Mouse (Mus musculus) CH12.LX (cell line): ENCODE measurements around the gene Mta1. TPM values are rescaled to one million over a fixed set of nuclear protein-coding genes. Genes with fewer than 3 reads are reported as not detected.
A peak's percentile ranks its signal among the peaks of the same experiment; 100 is the strongest.

ENCODE experiments used
- DNase-seq: peaks from one replicate; pipeline ENCODE4 v3.0.0-alpha.2; 2013; ENCODE audit errors: extremely low read depth
- H3K27ac ChIP-seq: 2 replicates; pipeline ENCODE4 v1.5.1; 2012; ENCODE audit warnings: low read depth, mild to moderate bottlenecking, control low read depth, moderate library complexity; ENCODE audit not compliant: insufficient read depth
- H3K27me3 ChIP-seq: replicated peaks from 2 replicates; pipeline ENCODE3; 2012; ENCODE audit warnings: inconsistent platforms
- H3K36me3 ChIP-seq, 2 experiments: replicated peaks in 1 of 2; 2 replicates each; pipeline versions ENCODE3 to v1.6.1; 2012; ENCODE audit warnings: inconsistent platforms in 1 of 2, low read length in 1 of 2, mild to moderate bottlenecking in 1 of 2, mixed read lengths in 1 of 2, moderate library complexity in 1 of 2; ENCODE audit not compliant: control insufficient read depth in 1 of 2, insufficient read depth in 1 of 2
- H3K4me1 ChIP-seq, 2 experiments: 2 replicates each; pipeline ENCODE4 v1.6.1; 2012; ENCODE audit warnings: inconsistent platforms in 1 of 2, moderate library complexity in 1 of 2; ENCODE audit not compliant: insufficient read depth in 2 of 2, control insufficient read depth in 1 of 2
- H3K4me2 ChIP-seq: 2 replicates; pipeline ENCODE4 v1.6.1; 2012; ENCODE audit warnings: low read depth, mild to moderate bottlenecking, control low read depth; ENCODE audit not compliant: poor library complexity, insufficient read depth, severe bottlenecking
- H3K4me3 ChIP-seq, 3 experiments: fragments of 150-350 bp in 1 of 3; sonication (generic) in 1 of 3; replicated peaks in 1 of 3; 2 replicates each; pipeline versions ENCODE3 to v1.5.1; 2011 to 2012; ENCODE audit warnings: low read depth in 2 of 3, low read length in 2 of 3, mild to moderate bottlenecking in 2 of 3, moderate library complexity in 2 of 3, control low read depth in 1 of 3, improper control_type of control experiment in 1 of 3, inconsistent platforms in 1 of 3, mixed read lengths in 1 of 3; ENCODE audit not compliant: poor library complexity in 1 of 3
- H3K79me2 ChIP-seq: replicated peaks from 2 replicates; pipeline ENCODE4 v1.6.1; 2012; ENCODE audit warnings: mild to moderate bottlenecking, moderate library complexity; ENCODE audit not compliant: control insufficient read depth, poor library complexity, insufficient read depth, severe bottlenecking; ENCODE audit errors: extremely low read depth
- H3K9ac ChIP-seq: 2 replicates; pipeline ENCODE4 v1.6.1; 2012; ENCODE audit warnings: low read depth, mild to moderate bottlenecking, control low read depth, moderate library complexity; ENCODE audit not compliant: insufficient read depth
- H3K9me3 ChIP-seq: replicated peaks from 2 replicates; pipeline ENCODE3; 2012; ENCODE audit warnings: low read length, inconsistent platforms, mixed read lengths
- BHLHE40 ChIP-seq: IDR thresholded peaks from 2 replicates; pipeline ENCODE4 v1.6.1; 2011; ENCODE audit warnings: mild to moderate bottlenecking, low read depth, low read length, improper control_type of control experiment
- CHD1 ChIP-seq: IDR thresholded peaks from 2 replicates; pipeline ENCODE4 v1.6.1; 2012; ENCODE audit warnings: low read depth, low read length, improper control_type of control experiment, inconsistent platforms
- E2F4 ChIP-seq: IDR thresholded peaks from 2 replicates; pipeline ENCODE4 v1.6.1; 2011; ENCODE audit warnings: low read depth, low read length, improper control_type of control experiment; ENCODE audit not compliant: insufficient replicate concordance
- ELF1 ChIP-seq: IDR thresholded peaks from 2 replicates; pipeline ENCODE4 v1.6.1; 2014; ENCODE audit warnings: low read depth, mild to moderate bottlenecking, inconsistent platforms, low read length, improper control_type of control experiment
- EP300 ChIP-seq: IDR thresholded peaks from 2 replicates; pipeline ENCODE4 v1.6.1; 2011; ENCODE audit warnings: low read length, improper control_type of control experiment
- GABPA ChIP-seq: IDR thresholded peaks from 2 replicates; pipeline ENCODE4 v1.6.1; 2012; ENCODE audit warnings: low read depth, low read length, improper control_type of control experiment, inconsistent platforms; ENCODE audit not compliant: insufficient replicate concordance
- JUND ChIP-seq: conservative IDR thresholded peaks from 2 replicates; pipeline ENCODE4 v1.6.1; 2011; ENCODE audit warnings: low read depth, low read length, improper control_type of control experiment
- KAT2A ChIP-seq: IDR thresholded peaks from 2 replicates; pipeline ENCODE4 v1.6.1; 2012; ENCODE audit warnings: low read length, improper control_type of control experiment, inconsistent platforms; ENCODE audit not compliant: insufficient replicate concordance
- MAX ChIP-seq: IDR thresholded peaks from 2 replicates; pipeline ENCODE4 v1.6.1; 2011; ENCODE audit warnings: low read length, improper control_type of control experiment
- MAZ ChIP-seq: IDR thresholded peaks from 2 replicates; pipeline ENCODE4 v1.6.1; 2012; ENCODE audit warnings: low read depth, mild to moderate bottlenecking, inconsistent platforms, low read length, improper control_type of control experiment, moderate library complexity
- MEF2A ChIP-seq: IDR thresholded peaks from 2 replicates; pipeline ENCODE4 v1.6.1; 2014; ENCODE audit warnings: low read depth, mild to moderate bottlenecking, inconsistent platforms, low read length, improper control_type of control experiment, borderline replicate concordance
- MXI1 ChIP-seq: IDR thresholded peaks from 2 replicates; pipeline ENCODE4 v1.6.1; 2011; ENCODE audit warnings: mild to moderate bottlenecking, low read depth, low read length, improper control_type of control experiment
- NELFE ChIP-seq: IDR thresholded peaks from 2 replicates; pipeline ENCODE4 v1.6.1; 2011; ENCODE audit warnings: low read depth, low read length, improper control_type of control experiment
- PAX5 ChIP-seq: IDR thresholded peaks from 2 replicates; pipeline ENCODE4 v1.6.1; 2012; ENCODE audit warnings: low read length, inconsistent platforms, mixed read lengths
- RAD21 ChIP-seq: IDR thresholded peaks from 2 replicates; pipeline ENCODE4 v1.6.1; 2011; ENCODE audit warnings: low read depth, mild to moderate bottlenecking, low read length, improper control_type of control experiment, moderate library complexity
- RCOR1 ChIP-seq: conservative IDR thresholded peaks from 2 replicates; pipeline ENCODE4 v1.6.1; 2012; ENCODE audit warnings: low read depth, mild to moderate bottlenecking, inconsistent platforms, low read length, improper control_type of control experiment
- TCF12 ChIP-seq: IDR thresholded peaks from 2 replicates; pipeline ENCODE4 v1.6.1; 2014; ENCODE audit warnings: low read depth, mild to moderate bottlenecking, inconsistent platforms, low read length, improper control_type of control experiment
- UBTF ChIP-seq: IDR thresholded peaks from 2 replicates; pipeline ENCODE4 v1.6.1; 2012; ENCODE audit warnings: low read depth, mild to moderate bottlenecking, inconsistent platforms, low read length, improper control_type of control experiment, moderate library complexity
- USF1 ChIP-seq: IDR thresholded peaks from 2 replicates; pipeline ENCODE4 v1.6.1; 2014; ENCODE audit warnings: low read depth, mild to moderate bottlenecking, inconsistent platforms, low read length, improper control_type of control experiment
- USF2 ChIP-seq: conservative IDR thresholded peaks from 2 replicates; pipeline ENCODE4 v1.6.1; 2011; ENCODE audit warnings: low read depth, low read length, improper control_type of control experiment
- ZC3H11A ChIP-seq: IDR thresholded peaks from 2 replicates; pipeline ENCODE4 v1.6.1; 2012; ENCODE audit warnings: low read depth, mild to moderate bottlenecking, inconsistent platforms, low read length, improper control_type of control experiment
- ZMIZ1 ChIP-seq: IDR thresholded peaks from 2 replicates; pipeline ENCODE4 v1.6.1; 2012; ENCODE audit warnings: low read depth, mild to moderate bottlenecking, inconsistent platforms, low read length, improper control_type of control experiment
- dilution Hi-C: fragments of 300-500 bp; cut with MboI; formaldehyde crosslinking; loops from 2 replicates; pipeline ENCODE4 v1.14.3; 2020; ENCODE audit warnings: low sequenced_read_pairs; ENCODE audit not compliant: extremely low pct_unique_long_range_greater_than_20kb, extremely low pct_ligation_motif_present
- in situ Hi-C: fragments of 300-500 bp; cut with MboI; formaldehyde crosslinking; loops from 3 replicates; pipeline ENCODE4 v1.14.3; 2019; ENCODE audit warnings: low sequenced_read_pairs, low pct_ligation_motif_present, low pct_unique_long_range_greater_than_20kb, mixed read lengths
- polyA plus RNA-seq: library from polyadenylated mRNA; unstranded; fragments of >175 nt; gene quantifications from 2 replicates; pipeline ENCODE4 v1.2.1, GENCODE M21; 2012; ENCODE audit warnings: low read depth; ENCODE audit not compliant: insufficient read length
- total RNA-seq, 2 experiments: library from RNA; depleted of rRNA; stranded (reverse); fragments of 300-350 nt in 1 of 2; fragments of >200 nt in 1 of 2; gene quantifications; 2 replicates each; pipeline ENCODE4 v1.2.3; 2012 to 2014

The Mta1 gene
- total and polyA plus RNA-seq, 3 experiments = 11.5 to 76.7 (median 39.4) TPM

DNA sequence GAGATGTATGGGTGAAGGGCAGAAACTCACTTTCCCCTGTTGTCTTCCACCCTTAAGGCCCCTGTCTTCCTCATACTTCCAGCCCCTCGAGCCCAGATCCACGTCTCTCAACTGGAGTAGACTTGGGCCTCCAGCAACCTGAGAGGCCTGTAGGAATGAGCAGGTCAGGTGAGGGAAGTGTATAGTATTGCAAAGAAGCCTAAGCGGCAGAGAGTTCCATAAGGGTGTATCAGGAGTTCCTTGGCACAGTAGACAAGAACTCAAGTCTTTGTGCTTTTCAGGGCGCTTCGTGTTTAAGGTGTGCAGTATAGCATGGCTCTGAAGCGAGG is 56.6 kb downstream of the Mta1 start:
- H3K27ac ChIP-seq = no peak overlapping the region
- no peak overlapping the region for H3K9ac ChIP-seq

DNA sequence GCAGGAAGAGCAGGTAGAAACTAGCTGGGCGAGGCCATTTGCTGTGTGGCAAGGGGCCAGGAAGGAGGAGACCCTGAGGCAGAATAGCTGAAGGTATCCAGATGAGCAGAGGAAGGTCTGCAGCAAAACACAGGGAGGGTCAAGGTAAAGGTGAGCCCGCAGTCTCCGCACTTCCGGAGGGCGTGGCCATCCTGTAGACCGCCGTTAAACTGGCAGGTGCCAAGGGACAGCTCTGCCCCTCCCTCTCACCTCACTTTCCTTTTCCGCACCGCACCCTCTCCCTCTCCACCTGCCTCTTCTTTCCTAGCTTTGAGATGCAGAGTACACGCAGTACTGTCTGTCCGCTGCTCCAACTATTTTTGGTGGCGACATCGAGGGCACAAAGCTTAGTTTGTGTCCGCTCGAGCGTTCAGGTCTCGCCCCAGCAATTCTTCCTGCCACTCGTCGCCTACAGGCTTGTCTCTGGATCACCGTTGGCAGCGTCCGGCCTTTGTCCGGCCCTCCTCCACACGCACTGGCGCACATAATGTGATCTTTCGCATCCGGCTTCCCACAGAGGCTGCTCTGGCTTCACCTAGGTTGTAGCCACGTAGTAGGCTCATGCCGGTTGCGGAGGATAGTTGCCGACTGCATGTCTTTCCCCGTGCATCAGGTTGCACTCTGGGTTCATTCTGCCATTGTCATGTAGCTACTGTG is 57.1 kb downstream of the Mta1 start:
- H3K4me1 ChIP-seq = peaks cover 15 to 24% of the 10 kb centered on the region in 2 experiments; a peak in 3 of 4 replicates
- DNase-seq = peak; percentile 19
- H3K9me3 ChIP-seq = no peaks in the 10 kb centered on the region

More for the DNA sequence above, 56.6 kb downstream of the Mta1 start:
- dilution Hi-C loops (no loop called here), in situ Hi-C loops (loop anchor here (5.0 kb wide), 2 partner anchors 58 to 137 kb away; no protein-coding TSS in a partner anchor)
- no peaks in the 10 kb centered on the region for H3K79me2 ChIP-seq
- 0 out of 2 replicates have a peak overlapping the region, but pooled peaks have one; percentile 52 for H3K4me2 ChIP-seq
- H3K4me1 ChIP-seq = peaks cover 11 to 22% of the 10 kb centered on the region in 2 experiments; a peak in 3 of 4 replicates
- TF ChIP-seq JUND = no peak
- TF ChIP-seq MXI1 = no peak
- no peak for TF ChIP-seq GABPA
- TF ChIP-seq RAD21 = no peak
- no peak for TF ChIP-seq NELFE
- TF ChIP-seq USF2 = no peak
- H3K27me3 ChIP-seq = peaks cover 52% of the 10 kb centered on the region
- no peaks in the 10 kb centered on the region for H3K9me3 ChIP-seq
- peaks cover 4 to 17% of the 10 kb centered on the region in 2 experiments for H3K36me3 ChIP-seq
- H3K4me3 ChIP-seq = peak overlapping the region in 2 of 3 experiments; percentile 41 to 58
- DNase-seq = no peak

More for the DNA sequence above, 57.1 kb downstream of the Mta1 start:
- TF ChIP-seq EP300 (no peak), JUND (no peak), CHD1 (no peak), MAZ (no peak), E2F4 (no peak), BHLHE40 (peak; percentile 33; the same call in 1 of the 2 replicates), PAX5 (no peak), UBTF (peak; percentile 12; the same call in 1 of the 2 replicates), RCOR1 (0 out of 2 replicates have a peak, but pooled peaks have one; percentile 12), TCF12 (no peak), MAX (no peak), MEF2A (no peak), ELF1 (peak; percentile 67), RAD21 (no peak), KAT2A (no peak), ZMIZ1 (no peak), ZC3H11A (no peak), USF1 (no peak)
- peaks cover 48% of the 10 kb centered on the region for H3K27me3 ChIP-seq
- peak overlapping the region; percentile 56 for H3K9ac ChIP-seq
- peak overlapping the region; percentile 41 to 58 (median 51) for H3K4me3 ChIP-seq
- H3K36me3 ChIP-seq = peaks cover 4 to 22% of the 10 kb centered on the region in 2 experiments
- H3K79me2 ChIP-seq = no peaks in the 10 kb centered on the region
- in situ Hi-C loops = loop anchor here (5.0 kb wide), 1 partner anchor 57 kb away; no protein-coding TSS in a partner anchor
- peak overlapping the region; percentile 52 for H3K4me2 ChIP-seq
- H3K27ac ChIP-seq = peak overlapping the region; percentile 37
- dilution Hi-C loops = no loop called here
